Mouse (Mus musculus) embryonic stem cell, embryonic (primary cell): Measurements from ENCODE around the gene Cenpt.

Experiments
- CTCF ChIA-PET, 4 experiments: fragments of 300-600 bp in 2 of 4; fragments of 350-600 bp in 2 of 4; sonication (Branson Sonifier 250); formaldehyde crosslinking; loops; one replicate each; lab custom pipeline; 2022; ENCODE audit warnings: inconsistent platforms in 2 of 4; lab: Charles Lee
- POLR2A ChIA-PET, 4 experiments: fragments of 300-600 bp in 2 of 4; fragments of 350-600 bp in 2 of 4; sonication (Branson Sonifier 250); formaldehyde crosslinking; loops; one replicate each; lab custom pipeline; 2022; ENCODE audit warnings: antibody characterized with exemption in 4 of 4, inconsistent platforms in 1 of 4; lab: Charles Lee

Gene Cenpt

DNA sequence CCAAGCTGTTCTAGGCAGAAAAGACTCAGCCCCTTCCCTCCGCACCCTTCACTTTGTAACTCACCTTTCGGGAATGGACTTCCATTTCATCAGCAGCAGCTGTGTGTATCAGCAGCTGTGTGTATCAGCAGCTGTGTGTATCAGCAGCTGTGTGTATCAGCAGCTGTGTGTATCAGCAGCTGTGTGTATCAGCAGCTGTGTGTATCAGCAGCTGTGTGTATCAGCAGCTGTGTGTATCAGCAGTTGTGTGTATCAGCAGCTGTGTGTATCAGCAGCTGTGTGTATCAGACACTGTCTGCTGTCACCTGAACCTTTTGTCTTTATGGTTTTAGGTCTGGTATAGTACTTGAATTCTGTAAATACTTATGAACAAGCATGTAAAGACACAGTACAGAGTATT is 19.3 kb downstream of the Cenpt start:
- CTCF ChIA-PET, result interaction anchor here in 2 of 4 experiments (1.1 to 2.3 kb wide), 5 partner anchors 21 to 393 kb away, joined by 3 to 12 read pairs (median 6); partner anchors contain the start of genes Pskh1 (in 1 of the 2) and Thap11 (in 1 of the 2)
- POLR2A ChIA-PET, result interaction anchor here in 3 of 4 experiments (0.7 to 1.5 kb wide), 8 partner anchors 11 to 222 kb away, joined by 3 to 6 read pairs (median 4); partner anchors contain the start of genes Acd (in 1 of the 3), Pard6a (in 1 of the 3) and Pskh1 (in 1 of the 3)

- POLR2A ChIA-PET, result interaction anchor here (0.5 to 2.0 kb wide), 86 partner anchors 8 to 510 kb away, joined by 3 to 36 read pairs (median 4); partner anchors contain the start of genes Nutf2 (in 3 of the 4), Pskh1 (in 3 of the 4), Thap11 (in 3 of the 4) and Acd (in 2 of the 4)
- CTCF ChIA-PET, result interaction anchor here (0.5 to 1.8 kb wide), 20 partner anchors 8 to 466 kb away, joined by 3 to 12 read pairs (median 4); partner anchors contain the start of genes Thap11 (in 2 of the 4) and Nutf2 (in 1 of the 4)
These were observed 25.9 kb downstream of the Cenpt start, which contains the start of the genes Ranbp10 and Tsnaxip1 for GRCm38 (mm10) chr8:105826861-105827848. Gene Ranbp10 (minus strand): TSS chr8:105827350. Gene Tsnaxip1 (plus strand): TSS chr8:105827731.

GRCm38 (mm10) chr8:105826379-105826778 is 26.7 kb downstream of the Cenpt start:
- ChIA-PET CTCF (interaction anchor here in 3 of 4 experiments (0.6 to 1.8 kb wide), 14 partner anchors 9 to 465 kb away, joined by 3 to 12 read pairs (median 5); partner anchors contain the start of gene Thap11 (in 2 of the 3)), POLR2A (interaction anchor here (0.5 to 2.0 kb wide), 71 partner anchors 8 to 511 kb away, joined by 3 to 36 read pairs (median 5); partner anchors contain the start of genes Nutf2 (in 3 of the 4), Pskh1 (in 3 of the 4), Thap11 (in 3 of the 4) and Acd (in 2 of the 4))

GRCm38 (mm10) chr8:105825506-105825905 is 27.6 kb downstream of the Cenpt start:
- POLR2A ChIA-PET, result interaction anchor here in 3 of 4 experiments (0.6 to 1.5 kb wide), 11 partner anchors 10 to 590 kb away, joined by 3 to 5 read pairs (median 3); partner anchors contain the start of gene Nutf2 (in 2 of the 3)
- CTCF ChIA-PET, result interaction anchor here in 1 of 4 experiments (0.7 kb wide), 1 partner anchor 202 kb away, joined by 5 read pairs; no protein-coding TSS in a partner anchor

- ChIA-PET POLR2A (interaction anchor here in 3 of 4 experiments (1.0 to 1.9 kb wide), 7 partner anchors 12 to 112 kb away, joined by 3 to 5 read pairs (median 3); no protein-coding TSS in a partner anchor), CTCF (interaction anchor here in 2 of 4 experiments (0.6 to 1.7 kb wide), 3 partner anchors 14 kb away, joined by 3 to 4 read pairs (median 3); no protein-coding TSS in a partner anchor)
These were observed 32.2 kb downstream of the Cenpt start for GRCm38 (mm10) chr8:105820925-105821324.

- ChIA-PET POLR2A (interaction anchor here in 2 of 4 experiments (0.6 to 1.8 kb wide), 6 partner anchors 8 to 145 kb away, joined by 3 to 8 read pairs (median 3); partner anchors contain the start of genes Ranbp10 (in 1 of the 2) and Tsnaxip1 (in 1 of the 2)), CTCF (interaction anchor here in 3 of 4 experiments (0.6 to 1.7 kb wide), 4 partner anchors 16 to 1767 kb away, joined by 3 to 17 read pairs (median 3); partner anchors contain the start of gene Agrp (in 1 of the 3))
These were observed 33.4 kb downstream of the Cenpt start for GRCm38 (mm10) chr8:105819659-105820058.

GRCm38 (mm10) chr8:105813241-105813640 is 39.8 kb downstream of the Cenpt start:
- POLR2A ChIA-PET, result no interaction called here
- CTCF ChIA-PET, result no interaction called here

DNA sequence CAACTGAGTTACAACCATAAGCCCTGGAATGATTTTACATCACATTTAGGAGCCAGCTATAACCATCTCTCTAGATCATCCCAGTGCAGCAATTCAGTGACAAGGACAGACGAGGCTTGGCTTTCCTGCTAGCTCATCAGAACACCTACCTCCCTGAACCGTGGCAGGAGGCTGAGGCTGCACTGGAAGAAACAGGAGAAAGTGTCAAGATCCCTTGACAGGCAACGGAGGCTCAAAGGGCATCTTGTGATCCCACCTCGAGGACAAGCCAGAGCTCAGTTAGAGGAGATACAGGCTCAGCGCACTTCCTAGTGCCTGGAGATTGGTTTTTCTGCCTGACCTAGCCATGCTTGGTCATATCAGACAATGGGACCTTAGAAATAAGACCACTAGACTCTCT is 40.6 kb downstream of the Cenpt start:
- CTCF ChIA-PET, result interaction anchor here in 1 of 4 experiments (0.6 kb wide), 1 partner anchor 237 kb away, joined by 4 read pairs; no protein-coding TSS in a partner anchor
- POLR2A ChIA-PET, result interaction anchor here in 2 of 4 experiments (1.2 to 2.5 kb wide), 3 partner anchors 15 to 57 kb away, joined by 3 to 10 read pairs (median 5); partner anchors contain the start of genes Ranbp10 (in 1 of the 2) and Tsnaxip1 (in 1 of the 2)

DNA sequence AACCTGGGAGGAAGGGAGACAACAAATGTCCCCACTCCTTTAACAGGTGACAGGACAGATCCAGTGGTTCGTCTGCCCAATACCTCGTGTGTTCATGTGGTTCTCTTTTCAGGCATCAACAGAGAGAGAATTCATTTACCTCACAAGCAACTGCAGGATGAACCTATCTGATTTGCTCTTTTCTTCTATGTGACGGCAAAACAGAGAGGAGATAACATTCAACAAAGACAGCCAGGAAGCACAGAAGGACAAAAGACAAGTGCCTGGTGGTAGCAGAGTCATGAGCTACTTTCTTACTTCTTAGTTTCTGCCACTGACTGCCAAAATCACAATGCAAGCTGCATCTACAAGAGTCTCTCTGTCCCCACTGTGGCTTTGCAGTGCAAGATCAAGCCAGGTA is 41.5 kb downstream of the Cenpt start:
- POLR2A ChIA-PET, result interaction anchor here in 2 of 4 experiments (0.8 to 2.5 kb wide), 5 partner anchors 8 to 58 kb away, joined by 3 to 10 read pairs (median 4); partner anchors contain the start of genes Ranbp10 (in 1 of the 2) and Tsnaxip1 (in 1 of the 2)
- CTCF ChIA-PET, result interaction anchor here in 1 of 4 experiments (1.5 kb wide), 1 partner anchor 96 kb away, joined by 4 read pairs; no protein-coding TSS in a partner anchor

GRCm38 (mm10) chr8:105811061-105811460 is 42.0 kb downstream of the Cenpt start:
- POLR2A ChIA-PET, result interaction anchor here in 2 of 4 experiments (0.8 to 2.5 kb wide), 6 partner anchors 9 to 59 kb away, joined by 3 to 10 read pairs (median 4); partner anchors contain the start of genes Ranbp10 (in 1 of the 2) and Tsnaxip1 (in 1 of the 2)
- CTCF ChIA-PET, result interaction anchor here in 1 of 4 experiments (0.6 to 1.5 kb wide), 2 partner anchors 24 to 95 kb away, joined by 3 to 4 read pairs; no protein-coding TSS in a partner anchor

DNA sequence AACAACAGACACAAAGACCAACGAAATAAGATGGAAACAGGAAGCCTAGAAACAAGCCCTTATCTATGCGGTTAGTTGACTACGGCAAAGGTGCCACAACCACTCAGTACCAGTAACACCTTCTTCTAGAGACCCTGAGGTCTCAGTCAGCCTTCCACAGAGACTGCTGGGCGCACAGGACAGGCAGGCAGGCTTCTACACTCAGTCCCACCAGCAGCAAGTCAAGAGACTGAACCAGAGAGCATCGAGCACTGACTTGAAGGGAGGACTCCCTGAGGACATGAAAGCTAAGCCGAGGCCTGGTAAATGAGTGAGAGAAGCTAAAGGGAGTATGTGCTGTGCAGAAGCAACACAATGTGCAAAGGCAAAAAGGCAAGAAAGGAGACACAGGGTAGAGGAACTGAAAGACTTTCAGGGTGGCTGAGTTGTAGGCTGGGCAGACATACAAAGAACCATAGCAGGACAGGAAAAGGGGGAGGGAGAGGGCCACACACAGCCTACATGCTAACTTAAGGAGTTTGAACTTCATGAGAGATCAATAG is 42.8 kb downstream of the Cenpt start:
- ChIA-PET POLR2A (interaction anchor here in 2 of 4 experiments (0.9 to 2.5 kb wide), 6 partner anchors 9 to 25 kb away, joined by 3 to 10 read pairs (median 4); partner anchors contain the start of genes Ranbp10 (in 1 of the 2) and Tsnaxip1 (in 1 of the 2)), CTCF (interaction anchor here in 1 of 4 experiments (0.6 to 1.5 kb wide), 2 partner anchors 25 to 94 kb away, joined by 3 to 4 read pairs; no protein-coding TSS in a partner anchor)

DNA sequence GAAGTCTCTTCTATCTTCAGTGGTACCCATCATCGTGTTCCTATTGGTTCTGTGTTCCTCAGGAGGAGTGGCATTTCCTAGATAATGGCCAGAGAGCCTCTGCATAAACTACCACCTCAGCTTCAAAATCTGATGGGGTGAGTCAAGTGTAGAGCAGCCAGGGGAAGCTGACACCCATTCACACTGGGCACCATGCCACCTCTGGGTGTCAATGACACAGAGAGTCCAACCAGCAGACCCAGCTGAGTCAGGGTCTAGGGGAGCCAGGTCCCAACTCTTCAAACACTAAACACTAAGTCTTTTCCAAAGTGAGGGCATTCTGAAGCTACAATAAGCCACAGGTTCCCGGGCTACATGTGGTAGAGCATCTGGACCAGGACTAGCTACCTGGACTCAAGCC is 44.6 kb downstream of the Cenpt start:
- ChIA-PET POLR2A (interaction anchor here (0.7 to 1.9 kb wide), 8 partner anchors 9 to 91 kb away, joined by 3 to 7 read pairs (median 4); partner anchors contain the start of genes Pskh1 (in 1 of the 4), Ranbp10 (in 1 of the 4) and Tsnaxip1 (in 1 of the 4)), CTCF (interaction anchor here in 2 of 4 experiments (0.9 to 1.5 kb wide), 2 partner anchors 20 to 94 kb away, joined by 4 to 6 read pairs; no protein-coding TSS in a partner anchor)

- POLR2A ChIA-PET, result interaction anchor here in 3 of 4 experiments (1.0 to 1.9 kb wide), 8 partner anchors 8 to 92 kb away, joined by 3 to 5 read pairs (median 4); partner anchors contain the start of genes Pskh1 (in 1 of the 3), Ranbp10 (in 1 of the 3) and Tsnaxip1 (in 1 of the 3)
- CTCF ChIA-PET, result interaction anchor here in 2 of 4 experiments (0.9 to 1.5 kb wide), 2 partner anchors 20 to 94 kb away, joined by 4 to 6 read pairs; no protein-coding TSS in a partner anchor
These were observed 45.3 kb downstream of the Cenpt start for GRCm38 (mm10) chr8:105807766-105808165.

DNA sequence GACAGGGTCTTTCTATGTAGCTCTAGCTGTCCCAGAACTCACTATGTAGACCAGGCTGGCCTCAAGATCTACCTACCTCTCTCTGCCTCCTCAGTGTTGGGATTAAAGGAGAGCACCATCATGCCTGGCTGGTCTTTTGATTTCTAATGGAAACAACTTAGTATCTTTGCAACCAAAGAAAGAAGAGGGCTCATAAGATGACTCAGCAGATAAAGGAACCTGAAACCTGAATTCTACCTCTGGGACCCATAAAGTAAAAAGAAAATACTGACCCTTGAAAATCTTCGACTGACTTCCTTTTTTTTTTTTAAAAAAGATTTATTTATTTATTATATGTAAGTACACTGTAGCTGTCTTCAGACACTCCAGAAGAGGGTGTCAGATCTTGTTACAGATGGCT is 47.1 kb downstream of the Cenpt start:
- ChIA-PET POLR2A (interaction anchor here in 2 of 4 experiments (0.6 to 1.6 kb wide), 2 partner anchors 61 to 209 kb away, joined by 3 to 5 read pairs; no protein-coding TSS in a partner anchor), CTCF (no interaction called here)

GRCm38 (mm10) chr8:105805346-105805745 is 47.7 kb downstream of the Cenpt start:
- ChIA-PET POLR2A (interaction anchor here in 2 of 4 experiments (0.6 to 1.4 kb wide), 3 partner anchors 13 to 139 kb away, joined by 3 read pairs; partner anchors contain the start of gene Ranbp10 (in 1 of the 2)), CTCF (interaction anchor here in 1 of 4 experiments (0.6 kb wide), 2 partner anchors 9 to 125 kb away, joined by 3 read pairs; no protein-coding TSS in a partner anchor)

GRCm38 (mm10) chr8:105804797-105805196 is 48.3 kb downstream of the Cenpt start:
- ChIA-PET POLR2A (interaction anchor here in 3 of 4 experiments (0.6 to 1.4 kb wide), 4 partner anchors 9 to 22 kb away, joined by 3 read pairs; partner anchors contain the start of gene Ranbp10 (in 2 of the 3)), CTCF (interaction anchor here in 1 of 4 experiments (1.1 kb wide), 1 partner anchor 91 kb away, joined by 3 read pairs; no protein-coding TSS in a partner anchor)
